Mouse (Mus musculus) embryonic facial prominence, embryonic 11.5 days (tissue): ENCODE measurements at regions not wholly inside any gene's neighbourhood (a gene's known extent, or its start where the extent isn't known, plus 50 kb on each side); places are given as distances from the start of the nearest gene placed in this dataset.

ENCODE experiments used
- ATAC-seq: fragments of 200-750 bp; cut with Nextera tagmentation; replicated peaks from 2 replicates; pipeline ENCODE4 v1.8.0; 2017; ENCODE audit warnings: low read depth; ENCODE audit not compliant: insufficient number of reproducible peaks, low FRiP score, low TSS enrichment
- DNase-seq: peaks from one replicate; pipeline ENCODE4 v3.0.0-alpha.2; 2015; ENCODE audit warnings: low spot score
- H3K27ac ChIP-seq: fragments of 300-500 bp; sonication (generic); replicated peaks from 2 replicates; pipeline ENCODE4 v1.5.1; 2014; ENCODE audit warnings: mild to moderate bottlenecking, low read depth, low read length, control low read depth
- H3K27me3 ChIP-seq: fragments of 300-500 bp; sonication (generic); 2 replicates; pipeline ENCODE4 v1.6.1; 2014; ENCODE audit warnings: mild to moderate bottlenecking, low read length, moderate library complexity, mixed read lengths; ENCODE audit not compliant: control insufficient read depth, insufficient read depth
- H3K36me3 ChIP-seq: fragments of 300-500 bp; sonication (generic); replicated peaks from 2 replicates; pipeline ENCODE4 v1.6.1; 2014; ENCODE audit warnings: low read depth, mild to moderate bottlenecking, low read length, moderate library complexity, mixed read lengths; ENCODE audit not compliant: control insufficient read depth, insufficient read depth
- H3K4me1 ChIP-seq: fragments of 300-500 bp; sonication (generic); 2 replicates; pipeline ENCODE4 v1.6.1; 2014; ENCODE audit warnings: low read length, mixed read lengths; ENCODE audit not compliant: control insufficient read depth, insufficient read depth
- H3K4me2 ChIP-seq: fragments of 300-500 bp; sonication (generic); 2 replicates; pipeline ENCODE4 v1.6.1; 2014; ENCODE audit warnings: low read depth, mild to moderate bottlenecking, control low read depth, low read length, moderate library complexity
- H3K4me3 ChIP-seq: fragments of 300-500 bp; sonication (generic); 2 replicates; pipeline ENCODE4 v1.5.1; 2014; ENCODE audit warnings: low read depth, low read length, control low read depth
- H3K9ac ChIP-seq: fragments of 300-500 bp; sonication (generic); replicated peaks from 2 replicates; pipeline ENCODE4 v1.6.1; 2014; ENCODE audit warnings: mild to moderate bottlenecking, control low read depth, low read length
- H3K9me3 ChIP-seq: fragments of 300-500 bp; sonication (generic); replicated peaks from 2 replicates; pipeline ENCODE4 v1.6.1; 2016; ENCODE audit warnings: mild to moderate bottlenecking, low read length, inconsistent platforms, mixed read lengths; ENCODE audit not compliant: control insufficient read depth
- WGBS: fragments of 180-500 bp; shearing (Covaris S2); extraction: QIAGEN DNeasy Blood & Tissue Kit; methylation state at CpG from one replicate; pipeline ENCODE4 v1.1.7; 2014; 5-methylcytosine and 5-hydroxymethylcytosine counted together

DNA sequence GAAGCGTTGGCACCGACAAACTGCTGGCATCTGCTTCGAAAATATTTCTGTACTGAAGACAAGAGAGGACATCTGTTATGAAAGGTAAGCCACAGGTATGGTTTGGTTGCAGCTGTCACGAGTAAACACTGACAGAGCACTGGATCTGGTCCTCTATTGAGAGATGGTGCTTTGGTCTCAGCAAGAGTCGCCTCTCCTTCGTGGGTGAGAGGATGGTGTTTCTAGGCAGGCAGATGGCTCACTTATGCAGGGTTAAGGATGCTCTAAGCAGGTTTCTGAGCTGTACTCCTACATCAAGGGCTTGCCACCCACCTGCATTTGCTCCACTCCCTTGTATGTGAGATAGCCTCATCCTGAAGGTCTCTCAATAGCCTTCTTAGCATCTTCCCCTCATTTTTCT lies 448.3 kb upstream of the Gulo start:
- H3K4me1 ChIP-seq, result no peaks in the 10 kb centered on the region
- H3K9me3 ChIP-seq, result no peaks in the 10 kb centered on the region
- H3K27me3 ChIP-seq, result no peaks in the 10 kb centered on the region
- WGBS, result 85% methylated on average over 6 of the region's 6 CpGs
- no peak overlapping the region for H3K27ac ChIP-seq
- no peak overlapping the region for H3K4me3 ChIP-seq
- H3K9ac ChIP-seq, result no peak overlapping the region
- DNase-seq (no peak), ATAC-seq (no peak)
- no peaks in the 10 kb centered on the region for H3K36me3 ChIP-seq
- no peak overlapping the region for H3K4me2 ChIP-seq

DNA sequence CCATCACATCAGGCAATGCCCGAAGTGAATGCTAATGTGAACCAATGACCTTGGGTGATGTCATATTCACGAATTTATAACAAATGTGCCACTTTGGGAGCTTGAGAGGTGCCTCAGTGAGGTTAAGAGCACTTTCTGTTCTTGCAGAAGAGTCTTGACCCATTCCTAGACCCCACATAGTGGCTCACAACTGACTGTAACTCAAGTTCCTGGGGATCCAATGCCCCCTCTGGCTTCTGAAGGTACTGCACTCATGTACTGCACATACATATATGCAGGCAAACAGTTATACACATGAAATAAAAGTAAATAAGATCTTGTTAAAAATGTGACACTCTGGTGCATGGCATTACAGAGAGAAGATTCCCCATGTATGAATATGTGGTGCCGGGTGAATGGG lies 443.8 kb upstream of the Gulo start:
- WGBS, result 92% methylated on average over 3 of the region's 3 CpGs
- no peak overlapping the region for H3K27ac ChIP-seq
- H3K9ac ChIP-seq, result no peak overlapping the region
- H3K4me3 ChIP-seq, result no peak overlapping the region
- H3K36me3 ChIP-seq, result no peaks in the 10 kb centered on the region
- H3K4me1 ChIP-seq, result no peaks in the 10 kb centered on the region
- H3K4me2 ChIP-seq, result no peak overlapping the region
- H3K27me3 ChIP-seq, result no peaks in the 10 kb centered on the region
- DNase-seq (no peak), ATAC-seq (no peak)
- no peaks in the 10 kb centered on the region for H3K9me3 ChIP-seq

DNA sequence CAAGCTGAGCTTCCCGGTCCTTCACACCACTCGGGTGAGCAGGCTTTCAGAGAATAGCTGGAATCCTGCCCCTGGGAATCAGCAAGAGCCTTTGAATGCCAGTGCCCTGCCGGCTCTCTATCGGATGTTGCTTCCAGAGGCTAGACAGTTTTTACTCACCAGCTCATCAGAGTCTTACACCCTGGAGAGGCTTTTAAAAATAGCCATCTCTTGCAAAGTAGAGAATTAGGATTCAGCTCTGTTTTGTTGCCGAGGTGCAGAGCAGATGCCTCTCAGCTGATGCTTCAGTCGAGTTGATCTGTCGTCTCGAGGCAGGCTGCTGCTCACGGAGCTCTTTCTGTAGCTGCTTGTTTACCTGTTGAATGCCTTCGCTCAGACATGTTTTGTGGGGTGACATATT lies 441.3 kb upstream of the Gulo start:
- H3K36me3 ChIP-seq, result no peaks in the 10 kb centered on the region
- no peak overlapping the region for H3K9ac ChIP-seq
- no peak overlapping the region for H3K4me2 ChIP-seq
- H3K27ac ChIP-seq, result no peak overlapping the region
- WGBS, result 58% methylated on average over 10 of the region's 10 CpGs
- H3K27me3 ChIP-seq, result no peaks in the 10 kb centered on the region
- H3K9me3 ChIP-seq, result no peaks in the 10 kb centered on the region
- H3K4me1 ChIP-seq, result no peaks in the 10 kb centered on the region
- ATAC-seq (no peak), DNase-seq (no peak)
- no peak overlapping the region for H3K4me3 ChIP-seq

DNA sequence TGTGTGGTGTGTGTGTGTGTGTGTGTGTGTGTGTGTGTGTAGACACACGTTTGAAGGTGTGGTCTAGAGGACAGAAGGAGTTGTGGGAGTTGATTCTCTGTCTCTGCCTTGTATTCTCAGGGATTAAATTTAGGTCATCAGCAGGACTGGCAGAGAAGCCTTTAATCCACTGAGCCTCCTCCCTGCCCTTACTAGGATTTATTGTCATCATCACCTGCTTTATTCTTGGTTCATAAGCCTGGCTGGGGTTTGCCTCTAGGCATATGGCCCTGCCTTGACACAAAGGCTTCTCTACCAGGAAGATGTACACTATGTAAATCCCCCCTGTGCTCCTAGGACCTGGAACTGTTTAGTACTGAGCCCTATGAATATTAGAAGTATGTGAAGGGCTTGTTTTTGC lies 433.6 kb upstream of the Gulo start:
- no peak overlapping the region for H3K27ac ChIP-seq
- no peaks in the 10 kb centered on the region for H3K27me3 ChIP-seq
- no peak overlapping the region for H3K4me3 ChIP-seq
- H3K4me2 ChIP-seq, result no peak overlapping the region
- H3K4me1 ChIP-seq, result no peaks in the 10 kb centered on the region
- no peaks in the 10 kb centered on the region for H3K9me3 ChIP-seq
- DNase-seq (no peak), ATAC-seq (no peak)
- no peak overlapping the region for H3K9ac ChIP-seq
- WGBS, result 56% methylated on average over 1 of the region's 1 CpGs
- no peaks in the 10 kb centered on the region for H3K36me3 ChIP-seq

DNA sequence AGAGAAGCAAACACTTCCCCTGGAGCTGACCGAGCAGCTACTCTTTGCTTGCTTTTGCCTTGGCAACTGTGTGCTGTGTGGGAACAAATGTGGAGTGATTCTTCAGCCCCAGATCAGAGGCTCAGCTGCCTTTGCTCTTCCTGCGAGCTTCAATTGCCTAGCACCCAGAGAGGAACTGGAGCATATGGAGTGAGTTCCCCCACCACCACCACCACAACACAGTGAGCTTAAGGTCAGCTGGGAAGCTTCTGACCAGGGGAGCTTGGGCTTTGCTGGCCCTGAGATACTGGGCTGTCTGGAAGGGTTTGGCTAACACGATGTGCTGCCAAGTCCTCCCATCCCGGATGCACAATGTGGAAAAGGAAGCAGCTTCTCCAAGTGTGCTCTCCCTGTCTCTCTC lies 432.8 kb upstream of the Gulo start:
- no peaks in the 10 kb centered on the region for H3K9me3 ChIP-seq
- no peak overlapping the region for H3K4me3 ChIP-seq
- H3K9ac ChIP-seq, result no peak overlapping the region
- H3K27ac ChIP-seq, result no peak overlapping the region
- DNase-seq (no peak), ATAC-seq (no peak)
- 53% methylated on average over 4 of the region's 4 CpGs for WGBS
- H3K4me1 ChIP-seq, result no peaks in the 10 kb centered on the region
- H3K36me3 ChIP-seq, result no peaks in the 10 kb centered on the region
- no peak overlapping the region for H3K4me2 ChIP-seq
- no peaks in the 10 kb centered on the region for H3K27me3 ChIP-seq

DNA sequence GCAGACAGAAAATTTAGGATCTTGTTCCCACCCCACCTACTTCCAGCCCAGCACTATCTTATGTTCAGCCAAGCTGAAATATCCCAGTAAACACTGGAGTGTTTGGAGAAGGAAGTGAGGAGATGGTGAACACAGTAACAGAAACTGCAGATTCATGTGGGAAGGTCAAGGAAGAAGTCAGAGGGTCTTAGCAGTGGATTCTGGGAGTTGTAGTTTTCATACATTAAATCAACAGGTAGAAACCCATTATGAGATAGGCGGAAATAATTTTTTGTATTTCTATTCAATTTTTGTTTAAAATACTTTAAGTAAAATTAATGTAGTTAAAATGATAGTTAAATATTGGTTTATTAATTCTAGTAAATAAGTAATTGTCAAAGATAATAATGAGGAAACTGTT lies 429.6 kb upstream of the Gulo start:
- no peaks in the 10 kb centered on the region for H3K9me3 ChIP-seq
- no peak for ATAC-seq
- no peak for DNase-seq
- H3K4me3 ChIP-seq, result no peak overlapping the region
- no peak overlapping the region for H3K4me2 ChIP-seq
- H3K9ac ChIP-seq, result no peak overlapping the region
- WGBS, result 93% methylated on average over 1 of the region's 1 CpGs
- no peak overlapping the region for H3K27ac ChIP-seq
- no peaks in the 10 kb centered on the region for H3K36me3 ChIP-seq
- H3K4me1 ChIP-seq, result no peaks in the 10 kb centered on the region
- no peaks in the 10 kb centered on the region for H3K27me3 ChIP-seq

DNA sequence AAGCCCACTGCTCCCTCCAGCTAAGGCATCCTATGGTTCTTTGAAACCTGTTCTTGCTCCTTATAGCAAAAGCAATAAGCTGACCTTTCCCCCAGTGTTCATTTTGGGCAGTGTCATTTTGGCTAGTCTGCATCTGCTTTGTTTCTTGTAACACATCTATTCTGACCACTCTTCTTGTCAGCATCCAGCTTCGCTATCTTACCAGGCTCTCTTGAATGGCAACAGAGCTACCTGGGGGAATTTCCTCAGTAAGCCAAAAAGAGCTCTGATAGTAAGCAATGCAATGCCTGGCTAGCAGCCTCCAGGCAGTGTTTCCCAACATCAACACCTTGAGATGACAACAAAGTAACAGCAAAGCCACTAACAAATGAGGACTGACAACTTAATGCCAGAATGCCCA lies 429.0 kb upstream of the Gulo start:
- WGBS, result 71% methylated on average over 1 of the region's 1 CpGs
- Histone ChIP-seq H3K9ac (no peak overlapping the region), H3K4me2 (no peak overlapping the region), H3K36me3 (no peaks in the 10 kb centered on the region), H3K9me3 (no peaks in the 10 kb centered on the region), H3K27ac (no peak overlapping the region), H3K4me3 (no peak overlapping the region), H3K27me3 (no peaks in the 10 kb centered on the region), H3K4me1 (no peaks in the 10 kb centered on the region)
- ATAC-seq (no peak), DNase-seq (no peak)

DNA sequence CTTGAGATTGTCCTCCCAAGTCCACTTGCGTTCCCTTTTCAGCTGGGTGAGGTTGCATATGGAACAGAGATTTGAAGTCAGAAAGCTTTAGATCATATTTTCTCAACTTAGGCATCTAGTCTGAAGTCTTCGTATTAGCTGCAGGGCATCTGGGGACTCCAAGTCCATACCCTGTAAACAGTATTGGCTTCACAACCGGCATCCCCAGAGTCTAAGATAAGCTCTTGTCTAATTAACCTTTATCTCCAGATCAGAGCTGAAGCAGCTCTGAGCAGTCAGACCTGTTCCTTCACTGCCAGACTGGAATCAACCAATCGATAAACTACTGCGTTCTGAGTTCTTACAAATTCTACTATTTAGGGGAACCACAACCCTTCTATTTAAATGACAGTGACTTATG lies 422.6 kb upstream of the Gulo start:
- no peak for ATAC-seq
- Histone ChIP-seq H3K36me3 (no peaks in the 10 kb centered on the region), H3K4me2 (no peak overlapping the region), H3K4me3 (no peak overlapping the region), H3K4me1 (no peaks in the 10 kb centered on the region), H3K27ac (no peak overlapping the region), H3K27me3 (no peaks in the 10 kb centered on the region), H3K9me3 (no peaks in the 10 kb centered on the region), H3K9ac (no peak overlapping the region)
- 84% methylated on average over 5 of the region's 5 CpGs for WGBS
- DNase-seq, result no peak

DNA sequence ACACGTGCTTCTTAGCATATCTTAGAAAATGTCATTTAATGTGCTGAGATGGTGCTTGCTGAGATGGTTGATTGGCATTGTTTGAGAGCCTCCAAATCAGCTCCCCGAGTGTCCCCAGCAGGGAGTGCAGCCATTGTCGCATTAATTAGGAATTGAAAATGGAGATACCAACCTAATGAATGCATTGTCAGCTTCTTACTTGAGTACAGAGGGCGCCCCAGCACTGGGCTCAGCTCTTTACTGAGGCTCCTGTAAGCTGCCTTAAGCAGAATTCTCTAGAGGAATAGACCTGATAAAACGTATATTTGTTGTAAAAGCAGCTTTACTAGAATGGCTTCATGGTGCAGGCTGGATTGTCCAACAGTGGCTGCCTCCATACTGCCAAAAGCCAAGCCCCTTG lies 415.1 kb upstream of the Gulo start:
- Histone ChIP-seq H3K27ac (no peak overlapping the region), H3K4me3 (no peak overlapping the region), H3K9me3 (no peaks in the 10 kb centered on the region), H3K4me2 (no peak overlapping the region), H3K27me3 (no peaks in the 10 kb centered on the region), H3K4me1 (no peaks in the 10 kb centered on the region), H3K9ac (no peak overlapping the region), H3K36me3 (no peaks in the 10 kb centered on the region)
- WGBS, result 12% methylated on average over 5 of the region's 5 CpGs
- ATAC-seq (no peak), DNase-seq (no peak)
